Mouse (Mus musculus) skeletal muscle tissue, adult 2 months (tissue): ENCODE results near the gene Rsu1.

ENCODE experiments used
- DNase-seq: peaks from one replicate; pipeline ENCODE4 v3.0.0-alpha.2; 2012; ENCODE audit warnings: low read depth, low spot score

The Rsu1 gene

DNA sequence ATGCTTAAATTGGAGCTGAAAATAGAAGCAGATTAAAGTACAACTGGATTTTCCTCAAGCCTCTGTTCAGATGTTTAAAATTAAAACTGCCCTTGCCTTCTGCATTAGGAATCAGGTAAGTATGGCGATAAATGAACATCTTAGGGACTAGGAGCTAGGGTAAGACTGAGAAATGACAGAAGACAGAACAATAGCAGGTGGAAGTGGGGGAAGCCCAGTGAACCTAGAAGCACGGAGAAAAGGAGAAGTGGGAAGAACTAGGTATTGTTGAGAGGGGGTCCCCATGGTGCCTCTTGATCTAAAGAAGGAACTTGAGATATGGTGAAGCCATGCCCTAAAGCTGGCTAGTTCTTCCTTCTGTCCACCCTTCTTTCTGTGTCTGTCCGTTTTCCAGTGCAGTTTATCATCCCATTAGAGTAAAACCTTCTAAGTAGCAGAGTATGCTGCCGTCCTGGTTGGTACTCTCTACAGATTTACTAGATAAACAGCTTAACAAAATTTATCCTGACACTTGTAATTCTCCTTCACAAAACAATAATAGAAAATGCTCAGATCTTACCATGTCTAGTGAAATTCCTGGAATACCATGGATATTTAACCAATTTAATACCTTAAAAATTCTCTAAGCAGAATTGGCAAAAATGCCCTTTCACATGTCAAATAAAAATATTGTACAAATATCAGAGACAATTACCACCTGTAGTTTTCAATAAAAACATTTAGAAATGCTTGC lies 101.9 kb downstream of the Rsu1 start:
- no peak for DNase-seq

DNA sequence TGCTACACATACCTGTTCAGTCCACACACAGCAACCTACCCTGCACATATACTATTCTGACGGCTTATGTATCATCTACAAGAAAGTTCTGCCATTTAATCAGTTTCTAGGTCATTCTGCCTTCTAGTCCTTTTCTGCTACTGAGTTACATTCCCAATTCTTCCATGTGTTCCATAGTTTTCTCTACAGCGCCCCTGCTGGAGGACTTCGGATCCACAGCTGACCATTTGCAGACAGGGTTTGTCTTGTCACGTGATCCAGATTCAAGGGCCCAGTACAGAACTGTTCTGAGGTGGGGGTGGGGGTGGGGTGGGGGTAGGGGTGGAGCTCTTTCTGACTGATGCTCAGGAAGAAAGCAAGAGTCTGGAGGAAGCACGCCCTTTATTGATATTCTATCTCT lies 102.5 kb downstream of the Rsu1 start:
- no peak for DNase-seq

DNA sequence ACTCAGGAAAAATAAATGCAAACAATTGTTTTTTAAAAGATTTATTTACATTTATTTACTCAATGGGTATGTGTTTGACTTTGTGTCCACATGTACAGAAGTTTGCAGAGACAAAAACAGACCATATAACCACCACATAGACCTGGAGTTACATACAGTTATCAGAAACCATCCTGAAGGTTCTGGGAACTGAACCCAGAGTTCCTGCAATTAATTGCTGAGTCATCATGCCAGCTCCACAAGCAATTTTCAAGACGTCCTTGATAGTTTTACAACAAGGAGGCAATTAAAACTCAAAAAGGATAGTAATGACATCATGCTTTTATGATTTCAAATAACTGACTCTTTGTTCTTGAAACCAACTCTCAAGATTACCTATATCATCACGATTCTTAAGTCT lies 109.5 kb downstream of the Rsu1 start:
- DNase-seq: no peak

GRCm38 (mm10) chr2:13145245-13145644 lies 126.0 kb downstream of the Rsu1 start:
- no peak for DNase-seq

GRCm38 (mm10) chr2:13134890-13135289 lies 136.3 kb downstream of the Rsu1 start:
- DNase-seq: no peak

GRCm38 (mm10) chr2:13132841-13133240 lies 138.4 kb downstream of the Rsu1 start:
- no peak for DNase-seq

DNA sequence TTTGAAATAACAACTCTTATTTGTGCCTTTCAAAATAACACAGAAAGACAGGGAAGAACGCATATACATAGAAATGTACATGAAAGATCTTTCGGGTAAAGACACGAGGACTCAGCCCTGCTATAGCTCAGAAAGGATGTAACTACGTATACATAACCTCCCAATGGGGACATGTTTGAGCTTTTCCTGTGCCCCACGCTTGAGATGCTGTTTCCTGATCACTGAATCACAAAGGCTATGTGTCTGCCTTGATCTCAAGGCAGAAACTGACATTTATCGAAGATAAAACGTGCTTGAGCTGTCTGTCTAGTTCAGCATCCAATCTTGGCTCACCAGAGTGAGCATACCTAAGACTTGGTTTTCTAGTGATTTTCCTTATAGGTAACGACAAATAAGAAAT lies 138.8 kb downstream of the Rsu1 start:
- DNase-seq: no peak

DNA sequence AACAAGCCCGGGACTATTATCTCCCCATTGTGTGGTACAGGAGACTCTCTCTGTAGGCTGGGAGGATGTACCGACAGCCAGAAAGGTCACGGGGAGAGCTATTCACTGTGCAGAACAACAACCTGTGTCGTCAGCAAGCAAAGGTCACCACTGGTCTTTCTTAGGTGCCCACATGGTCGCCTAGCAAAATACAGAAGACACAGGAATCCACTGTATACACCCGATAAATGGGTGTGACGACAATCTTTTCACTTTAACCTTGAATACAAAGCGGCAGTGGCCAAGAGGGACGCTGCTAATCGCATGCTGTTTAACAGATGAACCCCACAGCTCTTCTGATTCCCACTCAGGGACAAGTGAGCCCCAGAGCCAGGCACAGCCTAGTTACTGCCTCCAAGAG lies 141.4 kb downstream of the Rsu1 start:
- DNase-seq: no peak

- DNase-seq: no peak
Observed at GRCm38 (mm10) chr2:13129337-13129736, 141.9 kb downstream of the Rsu1 start.

DNA sequence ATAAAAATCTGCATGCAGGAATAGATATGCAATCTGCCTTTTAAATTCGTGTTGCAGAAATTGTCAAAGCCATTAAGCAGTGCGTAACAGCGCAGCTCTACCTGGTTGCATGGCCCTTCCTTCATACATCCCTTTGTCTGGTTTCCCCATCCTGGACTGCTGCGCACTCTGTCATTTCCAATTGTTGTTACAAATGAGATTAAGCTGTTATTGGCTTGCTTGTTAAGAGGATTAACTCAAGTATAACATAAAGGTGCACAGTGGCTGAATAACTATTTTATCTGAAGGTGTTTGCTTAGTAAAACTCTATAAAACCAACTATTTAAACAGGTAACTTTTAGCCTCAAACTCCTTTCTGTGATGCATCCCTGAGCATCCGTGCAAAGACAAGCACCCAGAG lies 150.8 kb downstream of the Rsu1 start:
- DNase-seq: no peak

DNA sequence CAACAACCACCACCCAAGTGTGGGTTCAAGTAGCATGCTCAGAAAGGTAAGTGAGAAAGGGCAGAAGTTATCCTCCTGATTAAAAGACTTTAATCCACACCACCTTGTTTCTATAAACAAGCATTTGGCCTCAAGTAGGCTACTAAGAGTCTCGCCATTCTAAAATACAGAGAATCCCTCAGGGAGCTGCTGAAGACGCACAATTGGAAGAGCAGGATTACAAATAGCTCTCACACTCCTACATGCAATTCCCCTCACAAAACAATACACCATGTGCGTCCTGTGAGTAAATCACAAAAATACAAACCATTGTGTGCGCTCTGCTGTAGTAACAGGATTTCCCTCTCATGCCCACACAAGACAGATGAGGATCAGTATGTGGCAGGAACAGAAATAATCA lies 153.3 kb downstream of the Rsu1 start:
- DNase-seq: no peak

DNA sequence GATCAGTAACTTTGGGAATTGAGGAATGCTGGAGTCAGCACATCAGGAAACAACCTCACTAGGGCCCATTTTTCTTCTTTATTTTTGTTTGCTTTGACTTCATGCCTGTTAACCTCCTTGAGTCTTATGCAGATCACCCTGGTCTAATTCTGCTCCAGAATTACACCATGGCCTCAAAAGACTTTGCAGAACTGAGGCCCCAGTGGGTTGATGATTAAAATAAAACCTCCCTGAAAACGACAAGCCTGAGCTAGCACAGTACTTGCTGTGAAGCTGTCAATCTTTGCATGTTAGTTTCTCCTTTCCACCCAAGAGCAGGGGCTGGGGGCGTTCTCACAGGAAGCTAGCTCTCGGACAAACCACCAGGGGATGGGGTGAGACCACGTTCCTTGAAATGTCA lies 164.7 kb downstream of the Rsu1 start:
- DNase-seq: no peak

GRCm38 (mm10) chr2:13104388-13104787 lies 166.8 kb downstream of the Rsu1 start:
- no peak for DNase-seq

DNA sequence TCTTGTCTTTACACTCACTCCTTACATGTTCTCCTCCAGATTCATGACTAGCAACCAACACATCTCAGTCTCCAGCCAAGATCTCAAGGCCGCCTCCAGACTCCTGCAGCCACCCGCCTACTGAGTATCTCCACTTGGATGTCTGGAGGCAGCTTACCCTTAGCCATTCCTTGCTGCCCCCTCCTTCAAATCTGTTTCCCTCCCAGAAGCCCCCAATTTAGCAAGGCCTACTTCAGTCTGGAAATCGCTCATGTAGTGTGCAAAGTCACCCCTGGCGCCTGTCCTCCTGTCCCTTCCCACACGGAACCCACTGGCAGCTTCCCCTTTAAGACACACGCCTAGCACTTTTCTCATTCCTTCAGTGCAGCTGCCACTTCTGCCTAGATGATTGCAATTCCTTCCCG lies 167.4 kb downstream of the Rsu1 start:
- no peak for DNase-seq

GRCm38 (mm10) chr2:13094045-13094444 lies 177.2 kb downstream of the Rsu1 start:
- no peak for DNase-seq

- DNase-seq: no peak
Observed at GRCm38 (mm10) chr2:13093570-13093969, 177.6 kb downstream of the Rsu1 start.

DNA sequence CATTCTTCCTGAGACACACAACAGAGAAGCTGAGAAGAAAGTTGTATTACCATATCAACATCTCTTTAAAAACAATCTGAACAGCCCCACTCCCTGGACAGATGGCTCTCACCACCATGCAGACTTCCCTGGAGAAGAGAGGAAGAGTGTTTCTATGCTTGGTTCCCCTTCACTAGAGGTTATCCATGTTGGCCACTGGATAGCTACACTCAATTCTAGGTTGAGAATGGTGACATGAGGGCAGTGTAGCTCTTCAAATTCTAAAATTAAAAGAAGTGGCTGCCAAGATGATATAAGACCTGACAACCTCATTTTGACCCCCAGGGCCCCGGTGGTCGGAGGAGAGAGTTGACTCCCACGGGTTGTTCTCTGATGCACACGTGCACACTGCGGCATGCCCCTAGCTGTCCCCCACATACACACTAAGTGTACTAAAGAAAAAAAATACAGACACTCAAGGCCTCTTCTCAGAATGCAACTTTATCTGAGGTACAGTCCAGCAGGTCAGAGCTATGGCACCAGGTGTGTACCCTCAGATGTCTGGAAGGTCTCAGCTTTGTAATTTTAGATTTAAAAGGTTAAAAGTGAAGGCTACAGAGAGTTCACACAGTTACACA lies 179.7 kb downstream of the Rsu1 start:
- no peak for DNase-seq

DNA sequence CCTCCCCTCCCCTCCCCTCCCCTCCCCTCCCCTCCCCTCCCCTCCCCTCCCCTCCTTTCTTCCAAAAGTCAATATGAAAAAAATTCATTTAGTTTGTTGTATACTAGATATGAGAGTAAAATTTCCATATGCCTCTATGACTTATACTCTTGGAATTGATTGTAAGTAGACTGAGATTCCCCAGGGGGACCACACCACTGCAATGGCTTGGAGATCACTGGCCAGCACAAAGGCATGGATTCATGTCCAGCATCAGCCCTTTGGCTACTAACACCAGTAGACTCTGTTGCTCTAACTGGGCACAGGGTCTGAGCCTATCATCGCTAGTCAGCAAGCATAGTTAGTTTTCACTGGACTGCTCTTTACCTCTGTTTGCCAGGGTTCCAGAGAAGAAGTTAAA lies 180.4 kb downstream of the Rsu1 start:
- DNase-seq: no peak

DNA sequence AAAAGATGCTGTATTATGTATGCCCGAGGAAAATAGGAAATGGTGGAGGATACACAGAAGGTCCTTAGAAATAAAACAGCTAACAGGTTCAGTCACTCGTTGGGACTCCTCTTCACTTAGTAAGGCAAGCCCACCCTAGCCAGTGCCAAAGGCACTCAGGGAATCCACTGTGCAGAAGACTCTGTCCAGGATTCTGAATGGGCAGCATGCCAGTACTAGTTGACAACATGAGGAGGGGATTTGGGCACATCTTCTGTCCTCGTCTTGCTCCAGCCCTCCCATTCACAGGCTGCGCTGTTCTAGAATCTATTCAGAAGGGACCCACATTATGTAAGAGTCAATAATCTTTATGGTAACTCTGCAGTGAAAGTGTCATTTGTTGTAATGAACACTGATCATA lies 181.4 kb downstream of the Rsu1 start:
- DNase-seq: no peak

GRCm38 (mm10) chr2:13088266-13088665 lies 182.9 kb downstream of the Rsu1 start:
- DNase-seq: no peak

- DNase-seq: no peak
Observed at GRCm38 (mm10) chr2:13087811-13088210, 183.4 kb downstream of the Rsu1 start.

GRCm38 (mm10) chr2:13084223-13084622 lies 187.0 kb downstream of the Rsu1 start:
- no peak for DNase-seq

- no peak for DNase-seq
Observed at GRCm38 (mm10) chr2:13080476-13080875, 190.7 kb downstream of the Rsu1 start.

DNA sequence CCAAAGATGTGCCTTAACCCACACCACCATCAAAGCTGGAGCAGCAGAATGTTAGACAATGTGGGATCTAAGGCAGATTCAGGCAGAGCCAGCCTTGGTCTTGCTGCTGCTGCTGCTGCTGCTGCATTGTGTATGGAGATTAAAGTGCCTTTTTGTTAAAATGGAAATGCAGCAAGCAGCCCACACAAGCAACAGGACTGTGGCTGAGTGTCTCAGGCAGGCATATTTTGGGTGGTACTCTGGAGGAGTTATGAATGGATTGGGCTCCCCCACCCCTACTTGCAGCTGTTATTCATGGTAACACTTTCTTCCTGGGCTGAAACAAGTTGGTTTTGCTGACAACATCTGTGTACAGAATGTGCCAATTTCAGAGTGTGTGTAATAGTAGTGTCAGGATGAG lies 199.0 kb downstream of the Rsu1 start:
- no peak for DNase-seq
